Mouse (Mus musculus): Measurements from ENCODE around the gene Col20a1.

The Col20a1 gene

DNA sequence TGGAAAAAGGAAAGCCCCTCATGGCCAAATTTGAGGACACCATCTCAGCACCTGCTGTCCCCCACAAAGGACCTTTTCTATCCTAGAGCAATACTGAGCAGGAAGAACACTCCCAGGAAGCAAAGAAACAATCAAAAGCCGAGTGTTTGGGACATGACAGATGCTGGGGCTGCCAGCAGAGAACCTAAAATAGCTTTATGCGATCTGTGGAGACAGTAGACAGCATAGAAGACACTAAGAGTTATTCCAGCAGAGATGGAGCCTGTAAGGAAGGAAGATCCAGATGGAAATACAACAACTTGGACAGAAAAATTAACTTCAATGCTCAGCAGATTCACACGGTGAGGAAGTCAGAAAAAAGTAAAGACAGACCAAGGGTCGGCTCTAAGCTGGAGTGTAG lies 79.5 kb downstream of the Col20a1 start:
- DNase-seq (ENCODE audit: low read depth, low spot score): peak; percentile 62

Measured in brain, adult 2 months (tissue).